Mouse (Mus musculus): ENCODE data around the gene Klhdc3. TPM values are rescaled to one million over a fixed set of nuclear protein-coding genes. Genes with fewer than 3 reads are reported as not detected.

The Klhdc3 gene
- polyA plus RNA-seq, 1 experiment, result 322 TPM

- TF ChIP-seq GATA1 (IDR thresholded peaks at IDR 0.05; ENCODE audit: borderline replicate concordance, low read length) (no peak), FLI1 (IDR thresholded peaks at IDR 0.05; ENCODE audit: low read length) (no peak)
- no peaks in the 10 kb centered on the region for H3K27me3 ChIP-seq (replicated peaks)
- no peak overlapping the region for H3K4me3 ChIP-seq (replicated peaks)
- peaks cover 12% of the 10 kb centered on the region for H3K4me1 ChIP-seq
- H3K36me3 ChIP-seq (replicated peaks; ENCODE audit: low read length), result peaks cover 94% of the 10 kb centered on the region
- no peaks in the 10 kb centered on the region for H3K9me3 ChIP-seq
Observed at GRCm38 (mm10) chr17:46667712-46668111, 13.0 kb downstream of the Klhdc3 start.

- no peak for TF ChIP-seq FLI1 (IDR thresholded peaks at IDR 0.05; ENCODE audit: low read length)
- TF ChIP-seq GATA1 (IDR thresholded peaks at IDR 0.05; ENCODE audit: borderline replicate concordance, low read length), result no peak
- peaks cover 19% of the 10 kb centered on the region for H3K4me1 ChIP-seq
- H3K36me3 ChIP-seq (replicated peaks; ENCODE audit: low read length), result peaks cover 97% of the 10 kb centered on the region
- H3K4me3 ChIP-seq (replicated peaks), result no peak overlapping the region
- no peaks in the 10 kb centered on the region for H3K27me3 ChIP-seq (replicated peaks)
- H3K9me3 ChIP-seq, result no peaks in the 10 kb centered on the region
Observed at GRCm38 (mm10) chr17:46662730-46663129, 18.0 kb downstream of the Klhdc3 start.

- Histone ChIP-seq H3K36me3 (replicated peaks; ENCODE audit: low read length) (peaks cover 99% of the 10 kb centered on the region), H3K9me3 (no peaks in the 10 kb centered on the region), H3K4me3 (replicated peaks) (no peak overlapping the region), H3K27me3 (replicated peaks) (no peaks in the 10 kb centered on the region), H3K4me1 (peaks cover 22% of the 10 kb centered on the region)
- no peak for TF ChIP-seq FLI1 (IDR thresholded peaks at IDR 0.05; ENCODE audit: low read length)
- no peak for TF ChIP-seq GATA1 (IDR thresholded peaks at IDR 0.05; ENCODE audit: borderline replicate concordance, low read length)
Observed at GRCm38 (mm10) chr17:46661981-46662380, 18.7 kb downstream of the Klhdc3 start.

GRCm38 (mm10) chr17:46661351-46661750 is 19.4 kb downstream of the Klhdc3 start:
- Histone ChIP-seq H3K4me3 (replicated peaks) (no peak overlapping the region), H3K36me3 (replicated peaks; ENCODE audit: low read length) (peaks cover 99% of the 10 kb centered on the region), H3K4me1 (peaks cover 22% of the 10 kb centered on the region), H3K9me3 (no peaks in the 10 kb centered on the region), H3K27me3 (replicated peaks) (no peaks in the 10 kb centered on the region)
- no peak for TF ChIP-seq GATA1 (IDR thresholded peaks at IDR 0.05; ENCODE audit: borderline replicate concordance, low read length)
- TF ChIP-seq FLI1 (IDR thresholded peaks at IDR 0.05; ENCODE audit: low read length), result no peak

GRCm38 (mm10) chr17:46656054-46656453 is 24.7 kb downstream of the Klhdc3 start:
- no peaks in the 10 kb centered on the region for H3K27me3 ChIP-seq (replicated peaks)
- no peak overlapping the region for H3K4me3 ChIP-seq (replicated peaks)
- TF ChIP-seq FLI1 (IDR thresholded peaks at IDR 0.05; ENCODE audit: low read length), result no peak
- no peak for TF ChIP-seq GATA1 (IDR thresholded peaks at IDR 0.05; ENCODE audit: borderline replicate concordance, low read length)
- peaks cover 93% of the 10 kb centered on the region for H3K36me3 ChIP-seq (replicated peaks; ENCODE audit: low read length)
- H3K4me1 ChIP-seq, result peaks cover 38% of the 10 kb centered on the region
- no peaks in the 10 kb centered on the region for H3K9me3 ChIP-seq

- TF ChIP-seq GATA1 (IDR thresholded peaks at IDR 0.05; ENCODE audit: borderline replicate concordance, low read length) (no peak), FLI1 (IDR thresholded peaks at IDR 0.05; ENCODE audit: low read length) (no peak)
Observed at GRCm38 (mm10) chr17:46651755-46652547, 28.8 kb downstream of the Klhdc3 start.

GRCm38 (mm10) chr17:46651292-46651691 is 29.4 kb downstream of the Klhdc3 start:
- TF ChIP-seq GATA1 (IDR thresholded peaks at IDR 0.05; ENCODE audit: borderline replicate concordance, low read length), result no peak
- TF ChIP-seq FLI1 (IDR thresholded peaks at IDR 0.05; ENCODE audit: low read length), result no peak
- Histone ChIP-seq H3K9me3 (no peaks in the 10 kb centered on the region), H3K4me1 (peaks cover 57% of the 10 kb centered on the region), H3K36me3 (replicated peaks; ENCODE audit: low read length) (peaks cover 69% of the 10 kb centered on the region), H3K27me3 (replicated peaks) (no peaks in the 10 kb centered on the region), H3K4me3 (replicated peaks) (peak overlapping the region; percentile 97)

More at GRCm38 (mm10) chr17:46651755-46652547, 28.8 kb downstream of the Klhdc3 start:
- Histone ChIP-seq H3K27me3 (replicated peaks) (no peaks in the 10 kb centered on the region), H3K36me3 (replicated peaks; ENCODE audit: low read length) (peaks cover 76% of the 10 kb centered on the region), H3K4me1 (peaks cover 51% of the 10 kb centered on the region), H3K9me3 (no peaks in the 10 kb centered on the region), H3K4me3 (replicated peaks) (peak overlapping the region; percentile 97)

GRCm38 (mm10) chr17:46650232-46651031 is 30.3 kb downstream of the Klhdc3 start, which contains the start of gene Cul7:
Gene Cul7, plus strand, starts transcription at chr17:46650337.
- peaks cover 61% of the 10 kb centered on the region for H3K36me3 ChIP-seq (replicated peaks; ENCODE audit: low read length)
- no peaks in the 10 kb centered on the region for H3K27me3 ChIP-seq (replicated peaks)
- peaks cover 57% of the 10 kb centered on the region for H3K4me1 ChIP-seq
- TF ChIP-seq FLI1 (IDR thresholded peaks at IDR 0.05; ENCODE audit: low read length), result no peak
- TF ChIP-seq GATA1 (IDR thresholded peaks at IDR 0.05; ENCODE audit: borderline replicate concordance, low read length), result no peak
- H3K9me3 ChIP-seq, result no peaks in the 10 kb centered on the region
- peak within 1 kb of the TSS; percentile 97 for H3K4me3 ChIP-seq (replicated peaks)

GRCm38 (mm10) chr17:46649811-46650210 is 30.9 kb downstream of the Klhdc3 start:
- Histone ChIP-seq H3K4me1 (peaks cover 63% of the 10 kb centered on the region), H3K9me3 (no peaks in the 10 kb centered on the region), H3K4me3 (replicated peaks) (peak overlapping the region; percentile 97), H3K27me3 (replicated peaks) (no peaks in the 10 kb centered on the region), H3K36me3 (replicated peaks; ENCODE audit: low read length) (peaks cover 57% of the 10 kb centered on the region)
- TF ChIP-seq GATA1 (IDR thresholded peaks at IDR 0.05; ENCODE audit: borderline replicate concordance, low read length) (no peak), FLI1 (IDR thresholded peaks at IDR 0.05; ENCODE audit: low read length) (no peak)

GRCm38 (mm10) chr17:46648436-46648835 is 32.3 kb downstream of the Klhdc3 start:
- Histone ChIP-seq H3K4me1 (peaks cover 77% of the 10 kb centered on the region), H3K36me3 (replicated peaks; ENCODE audit: low read length) (peaks cover 53% of the 10 kb centered on the region), H3K27me3 (replicated peaks) (no peaks in the 10 kb centered on the region), H3K4me3 (replicated peaks) (no peak overlapping the region), H3K9me3 (no peaks in the 10 kb centered on the region)
- TF ChIP-seq GATA1 (IDR thresholded peaks at IDR 0.05; ENCODE audit: borderline replicate concordance, low read length) (no peak), FLI1 (IDR thresholded peaks at IDR 0.05; ENCODE audit: low read length) (no peak)
